10 mouse cellular contexts compared by ENCODE assay signal in genomic region chr2:27381698-27382097, GRCm38 (mm10). TPM values are rescaled to one million over a fixed set of nuclear protein-coding genes. Genes with fewer than 3 reads are reported as not detected.
DNase-seq lines count a peak whose midpoint lies in the region; ATAC-seq lines count a peak whose summit lies in the region.
"Had no signal": no experiment of that assay in that cellular context is flagged by ENCODE, and none has a peak within 500 bp of the region (broad histone marks: within the 10 kb centered on the region; RNA-seq: fewer than 3 reads in every experiment).

No protein-coding gene starts in this region.

- H3K9me3 ChIP-seq in stomach, embryonic 14.5 days (ENCODE audit: control insufficient read depth, low read depth, low read length) = no peaks in the 10 kb centered on the region
- H3K9me3 ChIP-seq: limb, embryonic 13.5 days had no signal

- H3K4me2 ChIP-seq in stomach, embryonic 14.5 days (replicated peaks; ENCODE audit: low read depth, low read length) = no peak overlapping the region
- H3K4me2 ChIP-seq: limb, embryonic 13.5 days had no signal

- H3K36me3 ChIP-seq in stomach, embryonic 14.5 days (ENCODE audit: control insufficient read depth, insufficient read depth, low read length) = no peaks in the 10 kb centered on the region

- 57% methylated on average over 4 of the region's 4 CpGs for WGBS in stomach, embryonic 14.5 days

- 0 out of 2 replicates have a peak overlapping the region, but pooled peaks have one; percentile 48 for H3K27ac ChIP-seq in stomach, embryonic 14.5 days (ENCODE audit: low read length)
- H3K27ac ChIP-seq: limb, embryonic 13.5 days had no signal

- ATAC-seq in stomach, embryonic 14.5 days (ENCODE audit: insufficient number of reproducible peaks, insufficient read depth, low FRiP score, low read depth) = no peak
- ATAC-seq: Patski had no signal

- peak; percentile 39 for DNase-seq in ovary, adult 18-20 months (ENCODE audit: low spot score)
- no peak for DNase-seq in ovary, postnatal 36 days (ENCODE audit: low spot score)
- peak; percentile 58 to 68 for DNase-seq in heart, adult 9 months (ENCODE audit: low spot score in 2 of 2)
- DNase-seq in kidney, postnatal 14 days = peak; percentile 76
- no peak for DNase-seq in spleen, adult 12 weeks (ENCODE audit: low spot score)
- DNase-seq in left cerebral cortex, adult 11 months (ENCODE audit: low spot score) = no peak
- DNase-seq: right cerebral cortex, postnatal 25 days had no signal

- H3K4me1 ChIP-seq in stomach, embryonic 14.5 days (ENCODE audit: control insufficient read depth, insufficient read depth, low read length) = peaks cover 17% of the 10 kb centered on the region

- no peak overlapping the region for H3K4me3 ChIP-seq in stomach, embryonic 14.5 days (ENCODE audit: low read depth, low read length)
- H3K4me3 ChIP-seq: limb, embryonic 13.5 days had no signal

- H3K9ac ChIP-seq in stomach, embryonic 14.5 days (replicated peaks; ENCODE audit: low read depth, low read length) = no peak overlapping the region
- H3K9ac ChIP-seq: limb, embryonic 13.5 days had no signal

- H3K27me3 ChIP-seq in stomach, embryonic 14.5 days (ENCODE audit: control insufficient read depth, insufficient read depth, low read length) = no peaks in the 10 kb centered on the region
- H3K27me3 ChIP-seq: limb, embryonic 13.5 days; Patski had no signal

RNA-seq across cellular contexts. Expression of gene Vav2, which starts 45.1 kb away (rescaled TPM):
- 7.6 and 8.0 TPM in 2 replicates for polyA plus RNA-seq in stomach, embryonic 14.5 days (2014; fragmentation: Nextera tagmentation; extraction: Ambion mirVana)

Comparison
In these comparisons a context has a peak if more than half of its experiments do, and no peak if none do; other contexts are left out.
1. DNase-seq: peak in ovary, adult 18-20 months (single experiment), heart, adult 9 months (2 of 2) and kidney, postnatal 14 days (single experiment); none in ovary, postnatal 36 days (single experiment), spleen, adult 12 weeks (single experiment) and left cerebral cortex, adult 11 months (single experiment).